ENCODE assay signal across 13 mouse cellular contexts in the genomic region with DNA sequence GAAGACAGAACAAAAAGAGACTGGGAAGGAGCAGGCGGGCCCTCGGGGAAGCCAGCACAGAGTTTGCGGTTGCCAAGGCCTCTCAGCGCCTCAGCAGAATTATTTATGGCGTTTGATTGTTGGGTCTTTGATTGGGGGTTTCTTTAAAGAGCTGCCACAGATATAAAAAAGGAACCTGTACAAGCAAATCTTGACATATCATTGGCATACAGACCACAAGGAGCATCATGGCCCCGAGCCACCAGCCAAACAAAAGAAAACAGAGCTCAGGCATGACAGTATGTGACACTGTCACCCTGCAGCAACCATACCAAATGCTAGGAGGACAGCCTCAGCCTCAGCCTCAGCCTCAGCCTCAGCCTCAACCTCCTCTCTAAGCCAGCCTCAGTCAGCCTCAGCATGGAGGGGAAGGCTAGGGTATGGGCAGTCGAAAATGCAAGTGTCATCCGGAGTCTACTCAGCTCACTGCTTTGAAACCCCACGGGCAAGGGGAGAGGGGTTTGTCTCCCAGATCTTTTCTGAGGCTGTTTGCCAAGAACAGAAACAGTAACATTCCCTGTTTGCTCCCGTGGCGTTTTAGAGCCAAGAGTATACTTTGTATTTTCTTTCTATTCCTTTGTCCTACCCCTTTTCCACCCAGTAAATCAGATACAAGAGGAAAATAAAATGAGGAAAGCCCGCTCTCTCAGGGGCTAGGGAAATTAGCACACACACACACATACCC.
A peak's percentile ranks its signal among the peaks of the same experiment; 100 is the strongest.
DNase-seq lines count a peak whose midpoint lies in the region; ATAC-seq lines count a peak whose summit lies in the region.
"Had no signal": no experiment of that assay in that cellular context is flagged by ENCODE, and none has a peak within 500 bp of the region (broad histone marks: within the 10 kb centered on the region; RNA-seq: fewer than 3 reads in every experiment).

No protein-coding gene starts in this region.

- no peaks in the 10 kb centered on the region for H3K9me3 ChIP-seq in kidney, embryonic 15.5 days (replicated peaks)
- H3K9me3 ChIP-seq in forebrain, embryonic 15.5 days: no peaks in the 10 kb centered on the region
- H3K9me3 ChIP-seq in midbrain, embryonic 11.5 days (ENCODE audit: control insufficient read depth, low read length): no peaks in the 10 kb centered on the region
- H3K9me3 ChIP-seq: G1E had no signal

- H3K27me3 ChIP-seq in kidney, embryonic 15.5 days: no peaks in the 10 kb centered on the region
- no peaks in the 10 kb centered on the region for H3K27me3 ChIP-seq in forebrain, embryonic 15.5 days
- no peaks in the 10 kb centered on the region for H3K27me3 ChIP-seq in midbrain, embryonic 11.5 days (ENCODE audit: control insufficient read depth, insufficient read depth, low read length)

- 50% methylated on average over 12 of the region's 12 CpGs for WGBS in kidney, embryonic 15.5 days
- WGBS in forebrain, embryonic 15.5 days: 21% methylated on average over 12 of the region's 12 CpGs
- 63% methylated on average over 12 of the region's 12 CpGs for WGBS in midbrain, embryonic 11.5 days

- DNase-seq in kidney, adult 18-20 months: no peak
- peak; percentile 9 for DNase-seq in Muller cell, postnatal 12 days (ENCODE audit: inconsistent ontology term)
- peak; percentile 89 for DNase-seq in midbrain, embryonic 11.5 days (ENCODE audit: low spot score, missing footprints)
- no peak for DNase-seq in urinary bladder, postnatal 4 days (ENCODE audit: low spot score in 2 of 2)
- DNase-seq in layer of hippocampus, adult 9-11 months: no peak
- DNase-seq: cerebellum, adult 9-11 months; lung, adult 18-20 months; retina, postnatal 1 day had no signal

- no peak overlapping the region for H3K4me3 ChIP-seq in kidney, embryonic 15.5 days (replicated peaks)
- H3K4me3 ChIP-seq in forebrain, embryonic 15.5 days: no peak overlapping the region
- no peak overlapping the region for H3K4me3 ChIP-seq in midbrain, embryonic 11.5 days (ENCODE audit: low read depth, low read length)

- no peak for ATAC-seq in kidney, embryonic 15.5 days (replicated peaks; ENCODE audit: low FRiP score)
- peak; percentile 71 for ATAC-seq in forebrain, embryonic 15.5 days (replicated peaks)
- ATAC-seq in midbrain, embryonic 11.5 days (ENCODE audit: low FRiP score): no peak
- no peak for ATAC-seq in granulocyte monocyte progenitor cell, adult 5-6 weeks (replicated peaks; ENCODE audit: poor library complexity, severe bottlenecking)
- ATAC-seq: inflammation-experienced regulatory T-cells, adult 6 months had no signal

- no peak overlapping the region for H3K4me2 ChIP-seq in kidney, embryonic 15.5 days
- no peak overlapping the region for H3K4me2 ChIP-seq in forebrain, embryonic 15.5 days (replicated peaks)
- H3K4me2 ChIP-seq in midbrain, embryonic 11.5 days: no peak overlapping the region

- peaks cover 9% of the 10 kb centered on the region; the same call in 1 of the 2 replicates for H3K4me1 ChIP-seq in kidney, embryonic 15.5 days
- H3K4me1 ChIP-seq in forebrain, embryonic 15.5 days: peaks cover 38% of the 10 kb centered on the region
- H3K4me1 ChIP-seq in midbrain, embryonic 11.5 days (ENCODE audit: control insufficient read depth, insufficient read depth, low read length): peaks cover 11% of the 10 kb centered on the region

- no peaks in the 10 kb centered on the region for H3K36me3 ChIP-seq in kidney, embryonic 15.5 days
- no peaks in the 10 kb centered on the region for H3K36me3 ChIP-seq in forebrain, embryonic 15.5 days
- H3K36me3 ChIP-seq in midbrain, embryonic 11.5 days (ENCODE audit: control insufficient read depth, insufficient read depth, low read length): no peaks in the 10 kb centered on the region
- H3K36me3 ChIP-seq: G1E had no signal

- H3K9ac ChIP-seq in kidney, embryonic 15.5 days: no peak overlapping the region
- peak overlapping the region; percentile 25 for H3K9ac ChIP-seq in forebrain, embryonic 15.5 days (replicated peaks)
- no peak overlapping the region for H3K9ac ChIP-seq in midbrain, embryonic 11.5 days (ENCODE audit: low read length)

- H3K27ac ChIP-seq in kidney, embryonic 15.5 days: peak overlapping the region; percentile 27; the same call in 1 of the 2 replicates
- peak overlapping the region; percentile 94 for H3K27ac ChIP-seq in forebrain, embryonic 15.5 days (replicated peaks)
- peak overlapping the region; percentile 7; the same call in 1 of the 2 replicates for H3K27ac ChIP-seq in midbrain, embryonic 11.5 days (ENCODE audit: low read depth, low read length)

Comparison
In these comparisons a context has a peak if more than half of its experiments do, and no peak if none do; other contexts are left out.
1. H3K27ac ChIP-seq: peak in every context shown above with its lines; median percentile 94 in forebrain, embryonic 15.5 days; 27 in kidney, embryonic 15.5 days; 7 in midbrain, embryonic 11.5 days.
2. DNase-seq: peak in Muller cell, postnatal 12 days (single experiment) and midbrain, embryonic 11.5 days (single experiment); none in kidney, adult 18-20 months (single experiment), urinary bladder, postnatal 4 days (0 of 2) and layer of hippocampus, adult 9-11 months (single experiment).